Mouse (Mus musculus) fat pad, adult 2 months (tissue): Measurements from ENCODE around the gene Padi6.

Experiments used
- DNase-seq: peaks from one replicate; pipeline ENCODE4 v3.0.0-alpha.2; 2011; ENCODE audit warnings: low read depth, low spot score; ENCODE audit errors: extremely low read depth

Padi6 gene

GRCm38 (mm10) chr4:140742543-140742942 is at the start of gene Padi6:
TSS of gene Padi6 (minus strand) at chr4:140742643.
- DNase-seq, result no peak

GRCm38 (mm10) chr4:140791071-140791470 is 48.6 kb upstream of the Padi6 start:
- no peak for DNase-seq

GRCm38 (mm10) chr4:140789983-140790382 is 47.5 kb upstream of the Padi6 start:
- no peak for DNase-seq

DNA sequence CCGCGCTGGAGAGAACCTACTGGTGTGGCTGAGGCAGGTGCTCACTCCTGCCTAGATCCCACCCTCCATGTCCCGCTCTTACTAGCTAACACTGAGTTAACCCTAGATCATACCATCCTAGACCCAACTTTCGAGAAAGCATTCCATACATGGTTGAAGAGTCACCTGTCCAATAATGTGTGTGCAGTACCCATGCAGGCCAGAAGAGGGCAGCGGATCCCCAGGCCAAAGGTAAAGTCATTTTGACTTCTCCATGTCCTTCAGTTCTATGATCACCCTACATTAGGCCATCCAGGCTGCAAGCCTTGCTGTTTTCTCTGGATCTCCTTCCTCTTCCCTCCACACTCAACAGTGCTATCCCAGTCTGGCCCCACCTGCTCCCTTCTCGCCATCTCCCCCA is 46.5 kb upstream of the Padi6 start:
- no peak for DNase-seq

DNA sequence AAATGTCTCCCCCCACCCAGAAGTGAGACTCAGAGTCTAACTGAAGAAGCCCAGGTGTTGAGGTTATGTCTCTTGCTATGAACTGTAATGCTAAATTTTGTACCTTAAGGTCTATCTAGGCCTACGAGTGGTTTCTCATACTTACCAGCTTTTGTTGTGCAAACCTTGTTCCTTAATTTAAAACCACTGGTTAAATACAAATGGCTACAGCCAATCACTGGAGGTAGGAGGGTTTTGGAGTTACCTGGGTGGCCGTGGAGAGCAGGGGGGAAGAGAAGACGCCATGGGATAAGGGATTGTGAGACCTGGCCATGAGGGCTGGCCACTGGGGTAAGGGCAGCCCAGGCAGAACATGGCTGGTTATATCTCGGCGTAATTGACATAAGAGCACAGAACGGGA is 45.8 kb upstream of the Padi6 start:
- no peak for DNase-seq

DNA sequence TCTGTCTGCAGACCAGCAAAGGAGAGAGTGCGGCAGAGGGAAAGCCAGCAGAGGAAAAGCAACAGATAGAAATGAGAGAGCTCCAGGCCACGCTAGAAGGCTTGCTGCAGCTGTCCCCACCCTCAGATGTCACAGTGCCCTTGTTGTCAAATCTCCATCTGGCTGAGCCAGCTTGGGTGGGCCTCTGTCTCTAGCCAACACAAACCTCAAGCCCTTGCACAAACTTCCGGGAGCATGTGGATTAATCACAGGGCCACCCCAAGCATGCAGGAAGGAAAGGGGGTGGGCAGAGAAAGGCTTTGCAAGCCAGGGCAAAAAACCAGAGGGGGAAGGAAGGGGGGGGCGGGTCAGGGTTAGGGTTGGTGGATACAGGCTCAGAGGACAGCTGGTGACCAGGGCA is 45.0 kb upstream of the Padi6 start:
- no peak for DNase-seq

DNA sequence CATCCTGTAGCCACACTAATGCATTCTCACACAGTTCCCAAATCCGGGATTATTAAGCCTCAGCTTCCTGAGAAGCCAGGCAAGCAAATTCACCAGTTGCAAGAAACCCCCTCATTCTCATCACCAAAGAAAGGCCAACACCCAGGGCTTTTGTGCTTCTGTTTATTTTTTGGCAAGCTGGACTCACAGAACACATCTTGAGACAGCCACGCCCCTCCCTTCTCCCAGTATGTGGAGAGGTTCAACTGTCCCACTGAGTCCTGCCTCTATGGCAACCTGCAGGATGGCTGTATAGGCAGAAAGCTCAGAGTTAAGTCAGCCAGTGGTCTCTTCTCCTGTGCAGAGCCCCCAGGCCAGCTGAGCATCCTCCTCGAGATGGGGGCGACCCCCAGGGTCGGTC is 42.8 kb upstream of the Padi6 start:
- no peak for DNase-seq

DNA sequence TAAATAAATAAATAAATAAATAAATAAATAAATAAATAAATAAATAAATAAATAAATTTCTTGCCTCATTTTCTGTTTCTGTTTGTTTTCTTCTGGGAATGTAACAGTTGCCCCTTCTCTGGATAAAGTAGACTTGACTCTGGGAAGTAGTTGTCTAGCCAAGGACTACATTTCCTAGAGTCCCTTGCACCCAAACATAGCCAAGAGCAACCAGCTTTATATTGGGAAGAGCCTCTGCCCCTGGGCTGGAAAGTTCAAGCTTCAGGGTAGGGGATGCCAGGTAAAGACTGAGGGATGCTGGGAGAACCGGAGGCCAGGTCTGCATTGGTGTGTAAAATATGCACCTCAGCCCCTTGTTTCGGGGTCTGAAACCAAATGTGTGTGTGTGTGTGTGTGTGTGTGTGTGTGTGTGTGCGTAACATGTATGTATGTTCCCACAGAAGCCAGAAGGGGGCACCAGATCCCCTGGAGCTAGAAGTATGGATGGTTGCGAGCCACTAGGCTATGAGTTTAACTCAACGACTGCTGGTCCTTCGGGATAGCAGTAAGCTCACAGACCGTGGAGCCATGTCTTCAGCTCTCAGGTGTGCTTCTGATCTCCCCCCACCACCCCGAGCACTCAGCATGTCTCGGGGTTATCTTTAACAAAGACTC is 42.0 kb upstream of the Padi6 start:
- DNase-seq, result no peak

GRCm38 (mm10) chr4:140782821-140783220 is 40.4 kb upstream of the Padi6 start:
- DNase-seq, result no peak

GRCm38 (mm10) chr4:140780507-140780906 is 38.1 kb upstream of the Padi6 start:
- DNase-seq, result no peak

DNA sequence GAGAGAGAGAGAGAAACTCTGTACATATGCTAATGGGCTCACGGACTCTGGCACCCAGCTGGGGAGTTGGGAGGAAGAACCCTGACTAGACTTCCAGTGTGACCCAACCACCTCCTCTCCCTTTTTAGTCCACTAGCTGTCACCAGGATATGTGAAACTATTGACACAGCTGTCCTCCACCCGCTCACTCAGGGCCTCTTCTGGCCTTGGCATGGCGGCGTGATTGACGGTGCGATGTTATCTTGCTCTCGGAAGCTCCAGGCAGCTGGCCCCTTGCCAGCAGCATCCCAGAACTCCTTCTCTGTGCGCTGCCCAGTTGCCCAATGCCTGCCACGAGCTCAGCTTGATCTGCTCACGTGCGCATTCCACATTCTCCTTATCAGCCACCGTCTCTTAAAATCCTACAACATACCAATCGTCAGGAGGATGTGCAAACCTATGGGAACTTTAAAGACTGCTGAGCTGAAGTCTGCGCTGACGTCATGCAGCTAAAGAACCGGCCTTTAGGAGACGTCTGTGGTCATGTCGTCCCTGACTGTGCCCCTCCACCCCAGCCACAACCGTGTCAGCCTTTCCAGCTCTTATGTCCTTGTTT is 37.5 kb upstream of the Padi6 start:
- peak; percentile 76 for DNase-seq

GRCm38 (mm10) chr4:140776623-140777022 is 34.2 kb upstream of the Padi6 start:
- DNase-seq, result no peak

GRCm38 (mm10) chr4:140775876-140776275 is 33.4 kb upstream of the Padi6 start:
- no peak for DNase-seq

DNA sequence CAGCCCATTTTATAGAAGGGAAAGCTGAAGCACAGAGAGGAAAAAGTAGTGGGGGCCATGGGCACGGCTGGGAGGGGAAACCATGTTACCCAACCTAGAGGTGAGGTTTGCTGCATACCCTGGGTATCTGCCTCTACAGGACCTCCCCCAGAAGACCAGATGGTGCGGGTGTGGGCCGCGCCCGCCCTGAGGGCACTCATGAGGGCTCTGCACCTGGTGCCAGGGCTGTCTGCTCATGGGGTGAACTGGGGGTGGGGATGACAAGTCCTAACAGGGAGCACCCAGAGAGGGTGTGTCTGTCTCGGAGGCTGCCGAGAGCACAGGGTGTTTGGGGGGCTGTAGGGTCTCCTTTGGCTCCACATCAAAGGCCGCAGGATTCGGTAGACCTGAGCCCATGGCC is 32.5 kb upstream of the Padi6 start:
- no peak for DNase-seq

DNA sequence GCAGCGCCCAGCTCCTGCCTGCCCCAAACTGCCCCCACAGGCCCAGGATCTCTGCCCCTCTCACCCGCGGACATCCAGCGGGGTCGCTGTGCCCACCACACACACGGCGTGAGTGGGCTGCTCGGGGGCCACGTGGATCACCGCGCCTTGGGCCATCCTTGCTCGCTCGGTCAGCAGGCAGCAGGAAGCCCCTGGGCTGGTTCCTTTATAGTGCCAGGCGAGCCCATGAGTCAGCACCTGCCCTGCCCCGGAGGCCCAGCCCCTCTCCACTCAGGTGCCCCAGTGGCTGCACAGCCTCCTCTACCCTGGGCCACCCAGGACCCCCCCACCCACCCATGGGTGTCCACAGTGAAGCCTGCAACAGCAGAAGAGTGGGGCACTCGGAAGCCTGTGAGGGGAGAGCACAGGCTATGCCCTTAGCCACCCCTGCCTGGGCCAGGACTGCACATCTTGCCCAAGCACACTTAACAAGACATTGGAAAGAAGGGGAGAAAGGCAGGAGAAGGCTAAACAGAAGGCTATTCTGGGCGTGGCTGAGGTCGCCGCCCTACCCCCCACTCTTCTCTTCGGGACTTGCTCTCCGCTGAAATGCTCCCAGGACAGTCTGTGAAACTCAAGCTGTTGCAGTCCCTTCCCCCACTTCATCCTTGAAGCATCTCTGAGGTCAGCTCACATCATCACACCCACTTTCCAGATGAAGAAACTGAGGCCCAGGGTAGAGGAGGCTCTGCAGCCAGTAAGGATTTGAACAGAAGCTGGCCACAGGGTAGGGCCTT is 31.8 kb upstream of the Padi6 start, which contains the start of gene Padi4:
Gene Padi4, minus strand, starts transcription at position 212 of the 776 bp plus-strand sequence.
- DNase-seq, result no peak

- DNase-seq, result no peak
Observed at GRCm38 (mm10) chr4:140771091-140771490, 28.6 kb upstream of the Padi6 start.

GRCm38 (mm10) chr4:140770433-140770832 is 28.0 kb upstream of the Padi6 start:
- no peak for DNase-seq

GRCm38 (mm10) chr4:140768973-140769372 is 26.5 kb upstream of the Padi6 start:
- DNase-seq, result no peak

- DNase-seq, result no peak
Observed at GRCm38 (mm10) chr4:140765936-140766335, 23.5 kb upstream of the Padi6 start.

- no peak for DNase-seq
Observed at GRCm38 (mm10) chr4:140763158-140763557, 20.7 kb upstream of the Padi6 start.

- DNase-seq, result no peak
Observed at GRCm38 (mm10) chr4:140761601-140762000, 19.2 kb upstream of the Padi6 start.

GRCm38 (mm10) chr4:140755811-140756210 is 13.4 kb upstream of the Padi6 start:
- DNase-seq, result no peak
